Mouse (Mus musculus) liver, embryonic 11.5 days (tissue): ENCODE results near the gene Lcn8. TPM values are rescaled to one million over a fixed set of nuclear protein-coding genes. Genes with fewer than 3 reads are reported as not detected.

ENCODE experiments used
- ATAC-seq: fragments of 200-750 bp; cut with Nextera tagmentation; replicated peaks from 2 replicates; pipeline ENCODE4 v1.8.0; 2017; ENCODE audit warnings: moderate number of reproducible peaks, mild to moderate bottlenecking, moderate TSS enrichment, moderate library complexity; ENCODE audit not compliant: low FRiP score
- DNase-seq: peaks from one replicate; pipeline ENCODE4 v3.0.0-alpha.2; 2017; ENCODE audit warnings: low spot score
- H3K27ac ChIP-seq: fragments of 300-500 bp; sonication (generic); 2 replicates; pipeline ENCODE4 v1.5.1; 2014; ENCODE audit warnings: mild to moderate bottlenecking, low read depth, low read length, control low read depth
- H3K27me3 ChIP-seq: fragments of 300-500 bp; sonication (generic); replicated peaks from 2 replicates; pipeline ENCODE4 v1.6.1; 2014; ENCODE audit warnings: low read length, mixed read lengths; ENCODE audit not compliant: control insufficient read depth, insufficient read depth
- H3K36me3 ChIP-seq: fragments of 300-500 bp; sonication (generic); 2 replicates; pipeline ENCODE4 v1.6.1; 2014; ENCODE audit warnings: mild to moderate bottlenecking, low read length, moderate library complexity, mixed read lengths; ENCODE audit not compliant: control insufficient read depth, insufficient read depth
- H3K4me1 ChIP-seq: fragments of 300-500 bp; sonication (generic); replicated peaks from 2 replicates; pipeline ENCODE4 v1.6.1; 2014; ENCODE audit warnings: low read length, mixed read lengths; ENCODE audit not compliant: control insufficient read depth, insufficient read depth
- H3K4me2 ChIP-seq: fragments of 300-500 bp; sonication (generic); 2 replicates; pipeline ENCODE4 v1.6.1; 2014; ENCODE audit warnings: mild to moderate bottlenecking, control low read depth, moderate library complexity
- H3K4me3 ChIP-seq: fragments of 300-500 bp; sonication (generic); 2 replicates; pipeline ENCODE4 v1.5.1; 2014; ENCODE audit warnings: low read depth, low read length, control low read depth
- H3K9ac ChIP-seq: fragments of 300-500 bp; sonication (generic); 2 replicates; pipeline ENCODE4 v1.6.1; 2014; ENCODE audit warnings: low read depth, low read length, control low read depth
- H3K9me3 ChIP-seq: fragments of 300-500 bp; sonication (generic); 2 replicates; pipeline ENCODE4 v1.6.1; 2016; ENCODE audit warnings: low read length, inconsistent platforms, mixed read lengths; ENCODE audit not compliant: control insufficient read depth
- WGBS: fragments of 180-500 bp; shearing (Covaris S2); extraction: QIAGEN DNeasy Blood & Tissue Kit; methylation state at CpG from one replicate; pipeline ENCODE4 v1.1.7; 2014; 5-methylcytosine and 5-hydroxymethylcytosine counted together
- polyA plus RNA-seq: library from polyadenylated mRNA; unstranded; fragments of >200 nt; fragmentation: Nextera tagmentation; extraction: Ambion mirVana; gene quantifications from 2 replicates; pipeline ENCODE4 v1.2.1, GENCODE M21; 2014

The Lcn8 gene
- polyA plus RNA-seq: not detected in 2 replicates

- no peak within 1 kb of the TSS for H3K27ac ChIP-seq
- 0 out of 2 replicates have a peak, but pooled peaks cover 3% of the 10 kb centered on the region for H3K27me3 ChIP-seq
Observed at GRCm38 (mm10) chr2:25652902-25653301, at the start of gene Lcn8. Lcn8 (plus strand) TSS chr2:25653120.

GRCm38 (mm10) chr2:25607761-25608622 lies 44.9 kb upstream of the Lcn8 start, which contains the start of gene Rabl6:
Rabl6 (minus strand) TSS chr2:25608521.
- WGBS: under 1% methylated on average over 80 of the region's 80 CpGs

More at GRCm38 (mm10) chr2:25652902-25653301, at the start of gene Lcn8:
- no peaks in the 10 kb centered on the region for H3K4me1 ChIP-seq
- ATAC-seq (no peak), DNase-seq (no peak)
- no peaks in the 10 kb centered on the region for H3K9me3 ChIP-seq
- H3K9ac ChIP-seq: no peak within 1 kb of the TSS
- no peak within 1 kb of the TSS for H3K4me3 ChIP-seq
- H3K36me3 ChIP-seq: no peaks in the 10 kb centered on the region
- WGBS: 67% methylated on average over 2 of the region's 2 CpGs
- no peak within 1 kb of the TSS for H3K4me2 ChIP-seq

GRCm38 (mm10) chr2:25608671-25609070 lies 44.2 kb upstream of the Lcn8 start:
- ATAC-seq: no peak; the same call in 1 of the 2 replicates
- Histone ChIP-seq H3K9ac (no peak overlapping the region; the same call in 1 of the 2 replicates), H3K27ac (no peak overlapping the region)

More at GRCm38 (mm10) chr2:25607761-25608622, 44.9 kb upstream of the Lcn8 start, which contains the start of gene Rabl6:
- Histone ChIP-seq H3K4me2 (peak within 1 kb of the TSS; percentile 78), H3K36me3 (no peaks in the 10 kb centered on the region), H3K4me1 (peaks cover 17% of the 10 kb centered on the region), H3K9me3 (no peaks in the 10 kb centered on the region), H3K27ac (peak within 1 kb of the TSS; percentile 78), H3K9ac (peak within 1 kb of the TSS; percentile 90), H3K27me3 (peaks cover 8% of the 10 kb centered on the region), H3K4me3 (peak within 1 kb of the TSS; percentile 77)
- ATAC-seq: peak; percentile 84
- DNase-seq: peak; percentile 88

GRCm38 (mm10) chr2:25616398-25616797 lies 36.5 kb upstream of the Lcn8 start:
- H3K9me3 ChIP-seq: no peaks in the 10 kb centered on the region
- peak overlapping the region; percentile 30 for H3K4me2 ChIP-seq
- H3K27me3 ChIP-seq: peaks cover 56% of the 10 kb centered on the region
- H3K27ac ChIP-seq: no peak overlapping the region
- WGBS: 15% methylated on average over 22 of the region's 22 CpGs
- DNase-seq (no peak), ATAC-seq (no peak)
- H3K9ac ChIP-seq: no peak overlapping the region
- H3K4me1 ChIP-seq: peaks cover 7% of the 10 kb centered on the region; the same call in 1 of the 2 replicates
- no peaks in the 10 kb centered on the region for H3K36me3 ChIP-seq
- H3K4me3 ChIP-seq: no peak overlapping the region

More at GRCm38 (mm10) chr2:25608671-25609070, 44.2 kb upstream of the Lcn8 start:
- Histone ChIP-seq H3K4me3 (peak overlapping the region; percentile 77), H3K4me2 (peak overlapping the region; percentile 78), H3K9me3 (no peaks in the 10 kb centered on the region), H3K4me1 (peaks cover 17% of the 10 kb centered on the region), H3K27me3 (peaks cover 11% of the 10 kb centered on the region), H3K36me3 (no peaks in the 10 kb centered on the region)
- WGBS: 55% methylated on average over 10 of the region's 10 CpGs
- no peak for DNase-seq

- no peak within 1 kb of the TSS for H3K27ac ChIP-seq
- H3K9ac ChIP-seq: no peak within 1 kb of the TSS
- peaks cover 50% of the 10 kb centered on the region for H3K27me3 ChIP-seq
- DNase-seq: no peak
- no peaks in the 10 kb centered on the region for H3K36me3 ChIP-seq
- WGBS: 63% methylated on average over 3 of the region's 3 CpGs
- H3K9me3 ChIP-seq: no peaks in the 10 kb centered on the region
- peaks cover 7% of the 10 kb centered on the region; the same call in 1 of the 2 replicates for H3K4me1 ChIP-seq
- ATAC-seq: no peak
- no peak within 1 kb of the TSS for H3K4me3 ChIP-seq
- H3K4me2 ChIP-seq: no peak within 1 kb of the TSS
Observed at GRCm38 (mm10) chr2:25617578-25617977, 35.3 kb upstream of the Lcn8 start, which contains the start of gene Ccdc183. Ccdc183 (minus strand) TSS chr2:25617678.

GRCm38 (mm10) chr2:25620386-25620785 lies 32.5 kb upstream of the Lcn8 start:
- no peaks in the 10 kb centered on the region for H3K9me3 ChIP-seq
- no peak overlapping the region; the same call in 1 of the 2 replicates for H3K27ac ChIP-seq
- no peaks in the 10 kb centered on the region for H3K36me3 ChIP-seq
- WGBS: 50% methylated on average over 6 of the region's 6 CpGs
- H3K9ac ChIP-seq: no peak overlapping the region
- DNase-seq (no peak), ATAC-seq (no peak)
- H3K4me3 ChIP-seq: no peak overlapping the region
- peaks cover 7% of the 10 kb centered on the region; the same call in 1 of the 2 replicates for H3K4me1 ChIP-seq
- peaks cover 35% of the 10 kb centered on the region for H3K27me3 ChIP-seq
- H3K4me2 ChIP-seq: no peak overlapping the region

- Histone ChIP-seq H3K36me3 (no peaks in the 10 kb centered on the region), H3K27ac (no peak overlapping the region), H3K9ac (no peak overlapping the region), H3K27me3 (peaks cover 31% of the 10 kb centered on the region), H3K9me3 (no peaks in the 10 kb centered on the region), H3K4me3 (no peak overlapping the region; the same call in 1 of the 2 replicates), H3K4me1 (peaks cover 7% of the 10 kb centered on the region; the same call in 1 of the 2 replicates), H3K4me2 (peak overlapping the region; percentile 74)
- ATAC-seq: no peak
- WGBS: 64% methylated on average over 4 of the region's 4 CpGs
- DNase-seq: no peak
Observed at GRCm38 (mm10) chr2:25620852-25621228, 32.1 kb upstream of the Lcn8 start.

- no peaks in the 10 kb centered on the region for H3K9me3 ChIP-seq
- peaks cover 5% of the 10 kb centered on the region; the same call in 1 of the 2 replicates for H3K4me1 ChIP-seq
- DNase-seq (peak; percentile 75), ATAC-seq (peak; percentile 84)
- peak within 1 kb of the TSS; percentile 30 for H3K9ac ChIP-seq
- WGBS: 6% methylated on average over 34 of the region's 34 CpGs
- H3K4me3 ChIP-seq: peak within 1 kb of the TSS; percentile 35
- peak within 1 kb of the TSS; percentile 74 for H3K4me2 ChIP-seq
- no peaks in the 10 kb centered on the region for H3K36me3 ChIP-seq
- H3K27me3 ChIP-seq: peaks cover 24% of the 10 kb centered on the region
- H3K27ac ChIP-seq: no peak within 1 kb of the TSS
Observed at GRCm38 (mm10) chr2:25621229-25622200, 31.4 kb upstream of the Lcn8 start, which contains the start of gene Tmem141. Tmem141 (minus strand) TSS chr2:25622005.
